Mouse (Mus musculus) G1E-ER4 (cell line): ENCODE data around the gene Rinl. TPM values are rescaled to one million over a fixed set of nuclear protein-coding genes. Genes with fewer than 3 reads are reported as not detected.

Experiments
- GATA1 ChIP-seq: IDR thresholded peaks from one replicate; pipeline ENCODE4 v1.8.0; 2012; ENCODE audit warnings: low read length, inconsistent platforms
- polyA plus RNA-seq: library from polyadenylated mRNA; stranded (reverse); fragments of >175 nt; gene quantifications from 2 replicates; pipeline ENCODE4 v1.2.3, GENCODE M21; 2012

The Rinl gene
- polyA plus RNA-seq, 1 experiment, result 0.52 TPM

GRCm38 (mm10) chr7:28812436-28812835, 23.7 kb downstream of the Rinl start:
- no peak for TF ChIP-seq GATA1

DNA sequence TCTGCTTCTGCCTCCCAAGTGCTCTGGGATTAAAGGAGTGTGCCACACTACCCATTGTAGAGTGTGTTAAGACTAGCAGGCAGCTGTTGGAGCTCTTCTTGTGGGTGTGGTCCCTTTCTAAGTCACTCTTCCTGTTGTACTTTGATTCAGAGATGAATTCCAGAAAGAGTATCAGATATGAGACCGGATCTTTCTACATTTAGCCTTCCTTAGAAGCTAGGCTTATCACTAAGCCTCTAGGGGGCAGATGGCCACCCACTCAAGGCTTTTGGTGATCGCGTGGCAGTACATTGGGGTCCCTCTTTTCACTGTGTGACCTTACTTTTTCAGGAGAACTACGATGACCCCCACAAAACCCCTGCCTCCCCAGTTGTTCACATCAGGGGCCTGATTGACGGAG, 24.2 kb downstream of the Rinl start:
- TF ChIP-seq GATA1, result no peak

DNA sequence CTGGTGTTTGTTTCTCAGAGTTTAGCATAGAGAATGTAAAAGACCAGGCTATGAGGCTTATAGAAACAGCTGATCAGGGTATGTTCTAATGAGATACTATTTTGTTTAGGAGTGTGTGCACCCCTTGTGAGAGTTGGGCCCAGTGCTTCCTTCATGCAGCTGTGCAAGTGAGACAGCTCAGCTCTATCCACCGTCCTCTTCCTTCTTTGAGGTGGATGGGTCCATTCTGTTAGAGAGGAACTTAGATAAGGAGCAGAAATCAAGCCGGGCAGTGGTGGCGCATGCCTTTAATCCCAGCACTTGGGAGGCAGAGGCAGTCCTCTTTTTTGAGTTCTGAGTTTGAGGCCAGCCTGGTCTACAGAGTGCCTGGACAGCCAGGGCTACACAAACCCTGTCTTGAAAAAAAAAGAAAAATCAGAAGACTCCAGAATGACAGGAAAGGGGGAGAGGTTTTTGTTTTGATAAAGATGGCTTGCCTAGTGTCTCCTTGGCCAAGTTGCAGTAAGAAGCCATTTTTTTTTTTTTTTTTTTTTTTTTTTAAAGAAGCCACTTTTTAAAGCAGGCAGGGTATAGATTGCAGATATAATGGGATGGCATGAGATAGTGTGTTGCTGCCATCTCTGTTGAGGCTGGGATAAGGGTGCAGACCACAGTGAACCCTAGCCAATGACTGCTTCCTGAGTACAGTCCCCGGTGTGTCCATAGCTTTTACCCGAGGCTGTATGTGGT, 25.7 kb downstream of the Rinl start:
- no peak for TF ChIP-seq GATA1

- TF ChIP-seq GATA1, result no peak
These were observed 26.5 kb downstream of the Rinl start for GRCm38 (mm10) chr7:28815230-28815629.

DNA sequence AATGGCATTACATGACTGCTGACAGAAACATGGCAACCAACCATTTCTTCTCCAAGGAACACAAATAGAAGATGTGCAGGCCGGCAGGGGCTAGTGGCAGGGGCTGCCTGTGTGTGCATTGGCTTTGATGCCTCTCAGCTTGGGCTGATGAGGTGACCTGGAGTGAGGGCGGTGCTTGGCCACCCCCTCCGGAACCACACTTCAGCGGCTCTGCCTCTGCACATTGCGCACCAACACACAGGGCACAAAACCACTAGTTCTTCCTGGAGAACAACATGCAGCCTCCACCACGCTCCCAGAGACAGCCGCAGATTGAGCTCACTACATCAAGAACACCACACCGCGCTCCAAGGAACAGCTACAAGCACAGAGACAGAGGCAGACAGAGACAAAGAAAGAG, 27.4 kb downstream of the Rinl start:
- no peak for TF ChIP-seq GATA1

GRCm38 (mm10) chr7:28816920-28817319, 28.2 kb downstream of the Rinl start:
- no peak for TF ChIP-seq GATA1

DNA sequence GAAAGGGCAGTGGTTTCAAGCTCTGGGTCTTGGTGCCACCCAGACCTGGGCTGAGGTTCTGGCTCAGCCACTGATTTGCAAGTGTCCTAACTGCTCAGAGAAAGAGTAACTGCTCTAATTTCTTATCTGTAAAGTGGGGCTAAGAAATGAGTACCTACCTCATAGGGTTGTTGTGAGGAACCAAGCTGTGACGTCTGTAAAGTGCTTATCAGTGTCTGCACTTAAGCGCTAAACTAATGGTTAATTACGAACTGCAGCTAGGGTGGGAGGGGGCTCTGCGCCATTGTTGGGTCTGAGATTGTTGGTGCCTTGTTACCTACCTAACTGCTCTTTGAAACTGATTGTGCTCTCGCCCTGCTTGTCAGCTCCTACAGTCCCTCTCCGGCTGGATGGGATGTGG, 28.8 kb downstream of the Rinl start:
- TF ChIP-seq GATA1, result no peak

DNA sequence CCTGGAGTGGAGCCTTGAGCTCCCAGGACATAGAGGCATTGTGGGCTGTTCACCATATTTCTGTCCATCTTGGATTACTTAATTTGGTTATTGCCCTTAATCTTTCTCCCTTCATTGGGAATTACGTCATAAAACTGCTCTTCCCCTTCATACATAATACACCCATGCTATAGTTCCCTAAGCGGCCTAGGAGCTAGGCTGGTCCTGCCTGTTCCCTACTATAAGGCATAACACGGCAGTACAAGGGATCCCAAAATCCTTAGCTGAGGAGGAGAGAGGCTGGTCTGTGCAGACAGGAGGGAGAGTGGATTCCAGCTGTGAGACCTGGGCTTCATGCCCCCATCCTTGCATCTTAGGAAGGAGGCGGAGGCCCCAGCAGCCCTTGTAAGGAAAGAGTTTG, 29.2 kb downstream of the Rinl start:
- TF ChIP-seq GATA1, result no peak

DNA sequence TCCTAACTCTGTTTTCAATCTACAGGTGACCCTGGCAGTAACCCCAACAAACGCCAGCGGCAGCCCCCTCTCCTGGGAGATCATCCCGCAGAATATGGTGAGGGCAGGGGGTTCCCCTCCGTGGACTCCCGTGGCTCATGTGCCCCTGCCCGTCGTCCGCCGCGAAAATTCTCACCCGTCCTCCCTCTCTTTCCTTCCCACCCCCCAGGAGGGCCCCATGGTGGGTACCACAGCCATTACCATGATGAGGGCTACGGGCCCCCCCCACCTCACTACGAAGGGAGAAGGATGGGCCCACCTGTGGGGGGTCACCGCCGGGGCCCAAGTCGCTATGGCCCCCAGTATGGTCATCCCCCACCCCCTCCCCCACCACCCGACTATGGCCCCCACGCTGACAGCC, 29.7 kb downstream of the Rinl start:
- no peak for TF ChIP-seq GATA1

- no peak for TF ChIP-seq GATA1
These were observed 30.2 kb downstream of the Rinl start for GRCm38 (mm10) chr7:28818861-28819452.

DNA sequence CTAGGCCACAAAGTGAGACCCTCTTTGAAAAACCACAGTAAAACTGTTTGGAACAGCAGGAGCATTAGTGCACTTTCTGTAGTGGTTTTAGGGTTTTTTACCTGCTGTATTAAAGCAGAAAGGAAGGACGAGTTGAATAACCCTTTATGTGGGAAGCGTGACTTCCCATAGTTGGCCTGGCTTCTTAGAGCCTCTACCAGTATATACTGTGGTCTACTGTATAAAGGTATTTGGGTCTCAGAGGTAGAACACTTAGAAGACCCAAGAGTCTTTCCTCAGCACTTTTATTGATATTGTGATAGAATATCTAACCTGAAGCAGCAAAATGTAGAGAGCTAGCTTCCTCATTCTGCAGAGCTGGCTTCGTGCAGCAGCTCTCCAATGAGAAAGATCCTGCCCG, 30.8 kb downstream of the Rinl start:
- no peak for TF ChIP-seq GATA1

DNA sequence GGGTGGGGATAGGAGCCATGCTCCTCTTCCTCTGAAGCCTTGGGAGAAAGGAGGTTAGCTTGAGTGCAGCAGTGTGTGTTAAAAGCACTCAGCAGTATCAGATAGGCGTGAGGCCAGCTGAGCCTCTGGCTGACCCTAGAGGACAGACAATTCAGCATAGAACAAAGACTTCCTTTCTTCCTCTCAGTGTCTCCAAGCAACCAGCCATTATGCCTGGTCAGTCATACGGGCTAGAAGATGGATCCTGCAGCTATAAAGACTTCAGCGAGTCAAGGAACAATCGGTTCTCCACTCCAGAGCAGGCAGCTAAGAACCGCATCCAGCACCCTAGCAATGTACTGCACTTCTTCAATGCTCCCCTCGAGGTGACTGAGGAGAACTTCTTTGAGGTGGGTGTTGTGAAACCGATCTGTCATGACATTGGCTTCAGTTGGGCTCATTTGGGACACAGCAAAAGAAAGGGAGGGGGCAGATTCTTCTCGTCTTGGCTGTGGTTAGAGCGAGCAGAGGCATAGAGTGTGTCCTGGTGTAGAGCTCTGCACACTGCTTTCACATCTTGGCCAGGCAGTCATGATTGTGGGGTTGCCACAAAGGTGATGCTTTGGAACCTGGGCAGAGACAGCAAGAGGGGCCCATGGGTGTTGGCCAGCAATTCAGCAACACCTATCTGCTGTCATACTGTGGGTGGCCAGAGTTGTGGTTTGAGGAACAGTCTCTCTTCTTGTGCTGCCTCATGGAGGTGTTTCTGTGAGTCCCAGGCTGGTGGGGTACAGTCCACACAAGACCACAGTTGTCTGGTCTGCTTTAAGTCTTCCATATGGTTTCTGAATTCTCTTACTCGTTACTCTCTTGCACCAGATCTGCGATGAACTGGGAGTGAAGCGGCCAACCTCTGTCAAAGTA, 31.8 kb downstream of the Rinl start:
- TF ChIP-seq GATA1, result no peak

GRCm38 (mm10) chr7:28821261-28821831, 32.6 kb downstream of the Rinl start:
- TF ChIP-seq GATA1, result no peak

DNA sequence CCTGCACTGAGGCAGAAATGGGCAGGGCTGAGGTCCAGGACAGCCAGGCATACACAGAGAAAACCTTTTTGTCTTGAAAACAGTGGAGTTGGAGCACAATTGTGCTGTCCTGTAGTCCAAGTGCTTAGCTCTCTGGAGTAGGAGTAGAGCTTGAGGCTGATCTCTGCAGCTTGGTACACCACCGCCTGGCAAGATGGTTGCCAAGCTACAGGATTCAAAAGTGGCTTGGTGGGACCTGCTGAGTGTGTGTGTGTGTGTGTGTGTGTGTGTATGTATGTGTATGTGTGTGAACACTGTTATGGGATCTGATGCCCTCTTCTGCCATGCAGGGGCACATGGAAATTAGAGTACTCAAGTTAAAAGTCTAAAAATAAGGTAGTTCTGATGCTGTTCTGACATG, 33.8 kb downstream of the Rinl start:
- TF ChIP-seq GATA1, result no peak

- no peak for TF ChIP-seq GATA1
These were observed 34.5 kb downstream of the Rinl start for GRCm38 (mm10) chr7:28822993-28823903.
